Mouse (Mus musculus): ENCODE data around the gene Emc9. TPM values are rescaled to one million over a fixed set of nuclear protein-coding genes. Genes with fewer than 3 reads are reported as not detected.

The Emc9 gene
- polyA plus RNA-seq, 1 experiment from 2014 or later, result 9.6 TPM

- Histone ChIP-seq H3K36me3 (peaks cover 6% of the 10 kb centered on the region; the same call in 1 of the 2 replicates), H3K4me1 (replicated peaks) (peaks cover 18% of the 10 kb centered on the region), H3K9ac (no peak overlapping the region), H3K27ac (no peak overlapping the region), H3K27me3 (replicated peaks) (no peaks in the 10 kb centered on the region), H3K4me2 (replicated peaks) (no peak overlapping the region), H3K4me3 (replicated peaks) (no peak overlapping the region), H3K9me3 (no peaks in the 10 kb centered on the region)
- WGBS, result 93% methylated on average over 2 of the region's 2 CpGs
- ATAC-seq, result no peak
These were observed 1.0 kb upstream of the Emc9 start for GRCm38 (mm10) chr14:55586149-55586548.

GRCm38 (mm10) chr14:55585566-55585960 is 461 bp upstream of the Emc9 start:
- H3K4me1 ChIP-seq (replicated peaks), result peaks cover 18% of the 10 kb centered on the region
- H3K4me3 ChIP-seq (replicated peaks), result peak overlapping the region; percentile 56
- peaks cover 9% of the 10 kb centered on the region for H3K36me3 ChIP-seq
- peak overlapping the region; percentile 62; the same call in 1 of the 2 replicates for H3K27ac ChIP-seq
- H3K4me2 ChIP-seq (replicated peaks), result peak overlapping the region; percentile 93
- no peaks in the 10 kb centered on the region for H3K27me3 ChIP-seq (replicated peaks)
- no peaks in the 10 kb centered on the region for H3K9me3 ChIP-seq
- WGBS, result 44% methylated on average over 6 of the region's 6 CpGs
- peak; percentile 70 for ATAC-seq
- H3K9ac ChIP-seq, result no peak overlapping the region

DNA sequence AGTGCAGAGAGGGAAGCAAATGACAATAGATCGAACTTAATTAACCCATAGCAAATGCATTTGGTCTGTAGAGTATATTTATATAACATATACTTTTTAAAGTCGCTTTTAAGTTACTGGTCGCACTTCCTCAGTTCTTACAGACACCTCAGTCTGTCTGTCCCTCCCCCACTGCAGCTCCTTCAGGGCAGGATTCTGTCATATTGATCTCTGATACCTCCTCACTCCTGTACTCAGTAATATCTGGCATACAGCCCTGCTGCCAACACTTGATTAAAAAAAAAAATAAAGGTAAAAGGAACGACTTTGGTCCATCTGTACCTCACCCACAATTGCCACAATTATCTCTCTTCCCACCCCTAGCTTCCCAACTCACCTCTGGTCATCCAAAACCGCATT is 800 bp downstream of the Emc9 start:
- Histone ChIP-seq H3K4me3 (replicated peaks) (peak overlapping the region; percentile 56), H3K9ac (peak overlapping the region; percentile 53; the same call in 1 of the 2 replicates), H3K27ac (no peak overlapping the region), H3K4me2 (replicated peaks) (peak overlapping the region; percentile 93), H3K4me1 (replicated peaks) (peaks cover 9% of the 10 kb centered on the region; the same call in 1 of the 2 replicates), H3K27me3 (replicated peaks) (no peaks in the 10 kb centered on the region), H3K36me3 (peaks cover 13% of the 10 kb centered on the region), H3K9me3 (no peaks in the 10 kb centered on the region)
- WGBS, result 35% methylated on average over 5 of the region's 5 CpGs
- no peak for ATAC-seq

GRCm38 (mm10) chr14:55581981-55582681 is 3.0 kb downstream of the Emc9 start:
- H3K4me2 ChIP-seq (replicated peaks), result no peak overlapping the region
- peaks cover 11% of the 10 kb centered on the region; the same call in 1 of the 2 replicates for H3K4me1 ChIP-seq (replicated peaks)
- peaks cover 13% of the 10 kb centered on the region for H3K36me3 ChIP-seq
- ATAC-seq, result no peak
- no peaks in the 10 kb centered on the region for H3K9me3 ChIP-seq
- H3K9ac ChIP-seq, result no peak overlapping the region
- no peak overlapping the region for H3K27ac ChIP-seq
- 68% methylated on average over 9 of the region's 9 CpGs for WGBS
- H3K4me3 ChIP-seq (replicated peaks), result no peak overlapping the region
- no peaks in the 10 kb centered on the region for H3K27me3 ChIP-seq (replicated peaks)

DNA sequence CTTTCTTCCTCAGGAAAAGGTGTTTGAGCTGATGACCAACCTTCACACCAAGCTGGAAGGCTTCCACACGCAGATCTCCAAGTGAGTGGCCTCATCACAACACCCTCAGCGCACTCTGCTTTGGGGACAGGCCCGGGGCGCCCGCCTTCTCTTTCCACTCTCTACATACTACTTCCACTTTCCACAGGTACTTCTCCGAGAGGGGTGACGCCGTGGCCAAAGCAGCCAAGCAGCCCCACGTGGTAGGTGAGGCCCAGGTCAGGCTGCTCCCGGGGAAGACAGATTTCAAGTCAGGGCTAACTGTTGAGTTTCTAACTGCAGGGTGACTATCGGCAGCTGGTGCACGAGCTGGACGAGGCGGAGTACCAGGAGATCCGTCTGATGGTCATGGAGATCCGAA is 4.4 kb downstream of the Emc9 start:
- Histone ChIP-seq H3K36me3 (peaks cover 13% of the 10 kb centered on the region), H3K27ac (no peak overlapping the region)
- WGBS, result 94% methylated on average over 16 of the region's 16 CpGs

GRCm38 (mm10) chr14:55579511-55580496 is 5.3 kb downstream of the Emc9 start:
- Histone ChIP-seq H3K4me1 (replicated peaks) (peaks cover 13% of the 10 kb centered on the region), H3K36me3 (peaks cover 13% of the 10 kb centered on the region), H3K27ac (no peak overlapping the region), H3K9me3 (no peaks in the 10 kb centered on the region), H3K4me2 (replicated peaks) (peak overlapping the region; percentile 79; the same call in 1 of the 2 replicates), H3K9ac (no peak overlapping the region), H3K27me3 (replicated peaks) (no peaks in the 10 kb centered on the region), H3K4me3 (replicated peaks) (no peak overlapping the region)
- 87% methylated on average over 23 of the region's 23 CpGs for WGBS
- ATAC-seq, result no peak

More for the DNA sequence above, 4.4 kb downstream of the Emc9 start:
- Histone ChIP-seq H3K27me3 (replicated peaks) (no peaks in the 10 kb centered on the region), H3K9ac (no peak overlapping the region), H3K4me2 (replicated peaks) (no peak overlapping the region), H3K4me3 (replicated peaks) (no peak overlapping the region), H3K9me3 (no peaks in the 10 kb centered on the region), H3K4me1 (replicated peaks) (peaks cover 13% of the 10 kb centered on the region)
- ATAC-seq, result no peak

DNA sequence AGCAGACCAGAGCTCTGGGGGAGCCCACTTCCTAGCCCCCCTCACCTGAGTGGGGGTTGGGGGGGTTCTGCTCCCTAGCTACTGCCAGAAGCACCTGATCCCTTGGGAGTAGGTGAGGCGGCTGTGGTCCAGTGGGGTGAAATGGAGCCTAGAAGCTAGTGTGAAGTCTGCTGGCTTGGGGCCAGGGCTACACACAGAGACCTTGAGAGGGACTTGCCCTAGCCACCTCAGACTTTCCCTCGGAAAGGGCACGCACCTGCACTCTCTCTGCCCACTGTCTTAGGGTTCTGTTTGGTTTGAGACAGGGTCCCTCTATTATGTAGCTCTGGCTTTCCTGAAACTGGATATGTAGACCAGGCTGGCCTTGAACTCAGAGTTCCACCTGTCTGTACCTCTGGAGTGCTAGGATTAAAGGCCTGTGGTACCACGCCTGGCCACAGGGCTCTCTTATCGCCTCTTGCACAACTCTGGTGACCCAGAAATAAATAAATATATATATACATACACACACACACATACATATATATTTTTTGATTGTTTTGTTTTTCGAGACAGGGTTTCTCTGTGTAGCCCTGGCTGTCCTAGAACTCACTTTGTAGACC is 6.3 kb downstream of the Emc9 start:
- Histone ChIP-seq H3K27ac (peak overlapping the region; percentile 88), H3K9me3 (no peaks in the 10 kb centered on the region), H3K36me3 (peaks cover 13% of the 10 kb centered on the region), H3K4me2 (replicated peaks) (peak overlapping the region; percentile 79), H3K27me3 (replicated peaks) (no peaks in the 10 kb centered on the region), H3K4me3 (replicated peaks) (peak overlapping the region; percentile 79), H3K4me1 (replicated peaks) (peaks cover 10% of the 10 kb centered on the region), H3K9ac (peak overlapping the region; percentile 92)
- peak; percentile 69 for ATAC-seq
- 20% methylated on average over 6 of the region's 6 CpGs for WGBS

DNA sequence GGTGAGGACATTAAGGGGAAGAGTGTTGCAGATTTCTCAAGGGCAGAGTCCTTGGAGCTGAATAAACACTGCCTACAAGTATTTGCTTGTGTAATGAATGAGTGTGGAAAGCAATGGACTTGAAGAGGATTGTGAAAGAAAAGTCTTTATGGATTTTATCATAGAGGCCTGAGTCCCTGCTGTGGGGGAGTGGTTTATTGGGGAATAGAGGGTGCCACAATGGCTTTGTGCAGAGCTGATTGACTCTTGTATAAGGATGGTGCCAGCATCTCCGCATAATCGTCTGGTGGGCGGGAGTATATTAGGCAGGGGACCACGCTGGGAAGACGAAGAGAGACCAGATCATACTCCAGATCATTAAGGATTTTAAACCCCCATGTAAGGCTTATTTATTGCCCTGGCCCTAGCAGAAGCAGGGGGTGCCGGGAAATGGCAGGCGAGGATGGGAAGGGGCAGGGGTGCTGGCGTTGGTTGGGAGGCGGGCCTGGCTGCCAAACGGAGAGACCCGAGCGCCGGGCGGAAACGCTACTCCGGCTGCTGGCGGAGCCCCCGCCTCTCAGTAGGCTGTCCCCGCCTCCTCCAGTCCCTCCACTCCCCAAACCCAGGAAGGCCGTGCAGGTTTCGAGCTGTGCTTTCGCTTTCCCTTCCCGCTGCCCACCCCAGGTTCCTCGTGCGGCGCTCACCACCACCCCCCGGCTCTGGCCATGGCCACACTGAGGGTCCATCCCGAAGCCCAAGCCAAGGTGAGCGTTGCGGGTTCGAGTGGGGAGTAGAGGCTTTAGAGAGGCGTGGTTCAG is 7.0 kb downstream of the Emc9 start, which contains the start of gene Psme1:
TSS of gene Psme1 (plus strand) at position 253 of the 797 bp plus-strand sequence.
- H3K27ac ChIP-seq, result peak within 1 kb of the TSS; percentile 88
- H3K36me3 ChIP-seq, result peaks cover 13% of the 10 kb centered on the region
- H3K4me2 ChIP-seq (replicated peaks), result peak within 1 kb of the TSS; percentile 79
- no peaks in the 10 kb centered on the region for H3K9me3 ChIP-seq
- WGBS, result under 1% methylated on average over 32 of the region's 32 CpGs
- ATAC-seq, result peak; percentile 94
- H3K27me3 ChIP-seq (replicated peaks), result no peaks in the 10 kb centered on the region
- H3K4me1 ChIP-seq (replicated peaks), result peaks cover 10% of the 10 kb centered on the region
- peak within 1 kb of the TSS; percentile 79 for H3K4me3 ChIP-seq (replicated peaks)
- H3K9ac ChIP-seq, result peak within 1 kb of the TSS; percentile 92

DNA sequence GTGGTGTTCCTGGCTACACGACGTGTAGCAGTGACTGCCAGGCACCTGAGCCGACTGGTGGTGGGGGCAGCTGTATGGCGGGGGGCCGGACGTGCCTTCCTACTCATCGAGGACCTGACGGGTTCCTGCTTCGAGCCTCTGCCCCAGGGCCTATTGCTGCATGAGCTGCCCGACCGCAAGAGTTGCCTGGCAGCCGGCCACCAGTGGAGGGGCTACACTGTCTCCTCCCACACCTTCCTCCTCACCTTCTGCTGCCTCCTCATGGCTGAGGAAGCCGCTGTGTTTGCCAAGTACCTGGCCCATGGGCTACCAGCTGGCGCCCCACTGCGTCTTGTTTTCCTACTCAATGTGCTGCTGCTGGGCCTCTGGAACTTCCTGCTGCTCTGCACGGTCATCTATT is 8.7 kb downstream of the Emc9 start:
- H3K4me1 ChIP-seq (replicated peaks), result peaks cover 10% of the 10 kb centered on the region
- no peak overlapping the region for H3K27ac ChIP-seq
- peaks cover 10% of the 10 kb centered on the region for H3K36me3 ChIP-seq
- 80% methylated on average over 16 of the region's 16 CpGs for WGBS
- no peak overlapping the region for H3K9ac ChIP-seq
- H3K27me3 ChIP-seq (replicated peaks), result no peaks in the 10 kb centered on the region
- H3K9me3 ChIP-seq, result no peaks in the 10 kb centered on the region
- no peak overlapping the region for H3K4me2 ChIP-seq (replicated peaks)
- H3K4me3 ChIP-seq (replicated peaks), result no peak overlapping the region
- no peak for ATAC-seq

DNA sequence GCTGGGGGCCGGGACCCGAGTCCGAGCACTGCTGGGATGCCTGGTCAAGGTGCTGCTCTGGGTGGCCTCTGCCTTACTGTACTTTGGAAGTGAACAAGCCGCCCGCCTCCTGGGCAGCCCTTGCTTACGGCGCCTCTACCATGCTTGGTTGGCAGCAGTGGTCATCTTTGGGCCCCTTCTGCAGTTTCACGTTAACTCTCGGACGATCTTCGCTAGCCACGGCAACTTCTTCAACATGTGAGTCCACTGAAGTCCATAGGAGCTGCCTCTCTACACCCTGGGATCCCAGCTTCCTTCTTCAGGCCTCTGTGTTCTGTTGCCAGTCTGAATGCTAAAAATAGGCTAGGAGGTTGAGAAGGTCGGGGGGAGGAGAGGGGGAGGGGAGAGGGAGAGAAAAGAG is 9.4 kb downstream of the Emc9 start:
- H3K4me3 ChIP-seq (replicated peaks), result no peak overlapping the region
- no peak overlapping the region for H3K9ac ChIP-seq
- H3K9me3 ChIP-seq, result no peaks in the 10 kb centered on the region
- peaks cover 6% of the 10 kb centered on the region; the same call in 1 of the 2 replicates for H3K36me3 ChIP-seq
- 70% methylated on average over 13 of the region's 13 CpGs for WGBS
- H3K4me1 ChIP-seq (replicated peaks), result peaks cover 10% of the 10 kb centered on the region
- no peak for ATAC-seq
- no peak overlapping the region for H3K4me2 ChIP-seq (replicated peaks)
- no peak overlapping the region for H3K27ac ChIP-seq
- no peaks in the 10 kb centered on the region for H3K27me3 ChIP-seq (replicated peaks)

DNA sequence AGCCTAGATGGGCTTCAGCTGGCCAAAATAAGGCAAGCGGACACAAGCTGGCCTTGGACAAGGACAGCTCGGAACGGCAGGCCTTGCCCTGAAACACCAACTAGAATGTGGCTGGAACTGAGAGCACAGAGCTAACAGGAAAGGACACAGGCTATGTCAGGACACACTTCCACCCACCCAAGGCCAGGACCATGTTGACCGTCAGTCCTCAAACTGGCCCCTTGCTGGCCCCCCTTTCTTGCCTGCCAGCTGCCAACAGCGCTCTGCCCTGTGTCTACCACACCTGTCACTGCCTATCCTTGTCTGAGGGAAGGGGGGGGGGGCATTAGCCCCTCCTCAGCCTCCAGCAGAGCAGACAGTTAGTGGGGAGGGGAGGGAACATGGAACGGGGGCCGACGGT is 9.8 kb downstream of the Emc9 start, which contains the start of gene Fitm1:
TSS of gene Fitm1 (plus strand) at position 316 of the 400 bp plus-strand sequence.
- H3K27me3 ChIP-seq (replicated peaks), result no peaks in the 10 kb centered on the region
- H3K36me3 ChIP-seq, result 0 out of 2 replicates have a peak, but pooled peaks cover 2% of the 10 kb centered on the region
- 65% methylated on average over 8 of the region's 8 CpGs for WGBS
- no peak within 1 kb of the TSS for H3K4me3 ChIP-seq (replicated peaks)
- no peak within 1 kb of the TSS for H3K9ac ChIP-seq
- H3K27ac ChIP-seq, result no peak within 1 kb of the TSS
- H3K4me1 ChIP-seq (replicated peaks), result peaks cover 10% of the 10 kb centered on the region
- no peak for ATAC-seq
- H3K4me2 ChIP-seq (replicated peaks), result no peak within 1 kb of the TSS
- H3K9me3 ChIP-seq, result no peaks in the 10 kb centered on the region

Measured in intestine, embryonic 15.5 days (tissue).